Mouse (Mus musculus): ENCODE results near the gene Klc3.
A peak's percentile ranks its signal among the peaks of the same experiment; 100 is the strongest.

Gene Klc3

GRCm38 (mm10) chr7:19359892-19360641 lies 43.8 kb downstream of the Klc3 start:
- peak; percentile 70 for DNase-seq (ENCODE audit: low spot score)

GRCm38 (mm10) chr7:19359299-19359891 lies 44.5 kb downstream of the Klc3 start, which contains the start of the genes Cd3eap and Ppp1r13l:
TSS of gene Cd3eap (minus strand) at chr7:19359483.
TSS of gene Ppp1r13l (plus strand) at chr7:19359749.
- DNase-seq (ENCODE audit: low spot score), result peak; percentile 94

GRCm38 (mm10) chr7:19358634-19359033 lies 45.3 kb downstream of the Klc3 start:
- DNase-seq (ENCODE audit: low spot score), result no peak

- no peak for DNase-seq (ENCODE audit: low spot score)
Observed at GRCm38 (mm10) chr7:19357381-19358375, 46.2 kb downstream of the Klc3 start.

- DNase-seq (ENCODE audit: low spot score), result no peak
Observed at GRCm38 (mm10) chr7:19356311-19356710, 47.6 kb downstream of the Klc3 start.

- no peak for DNase-seq (ENCODE audit: low spot score)
Observed at GRCm38 (mm10) chr7:19354991-19355390, 48.9 kb downstream of the Klc3 start.

GRCm38 (mm10) chr7:19350221-19350620 lies 53.7 kb downstream of the Klc3 start:
- no peak for DNase-seq (ENCODE audit: low spot score)

- no peak for DNase-seq (ENCODE audit: low spot score)
Observed at GRCm38 (mm10) chr7:19349188-19349915, 54.6 kb downstream of the Klc3 start.

GRCm38 (mm10) chr7:19344938-19345471 lies 58.9 kb downstream of the Klc3 start:
- DNase-seq (ENCODE audit: low spot score), result peak; percentile 99
